Mouse (Mus musculus): Measurements from ENCODE around the gene Irx3. TPM values are rescaled to one million over a fixed set of nuclear protein-coding genes. Genes with fewer than 3 reads are reported as not detected.
A peak's percentile ranks its signal among the peaks of the same experiment; 100 is the strongest.

The Irx3 gene
- polyA plus RNA-seq, 1 experiment from 2014 or later: 19.3 TPM

GRCm38 (mm10) chr8:91818784-91819183 lies 16.9 kb upstream of the Irx3 start:
- Histone ChIP-seq H3K4me3 (no peak overlapping the region), H3K9me3 (no peaks in the 10 kb centered on the region), H3K36me3 (replicated peaks) (no peaks in the 10 kb centered on the region), H3K4me1 (peaks cover 43% of the 10 kb centered on the region), H3K27me3 (replicated peaks; ENCODE audit: low read depth, poor library complexity, severe bottlenecking) (peaks cover 71% of the 10 kb centered on the region), H3K27ac (replicated peaks) (no peak overlapping the region)
- DNase-seq (ENCODE audit: low spot score): peak; percentile 28
- 14% methylated on average over 3 of the region's 3 CpGs for WGBS

- no peaks in the 10 kb centered on the region for H3K36me3 ChIP-seq (replicated peaks)
- H3K4me1 ChIP-seq: peaks cover 16% of the 10 kb centered on the region
- H3K4me3 ChIP-seq: no peak overlapping the region
- 93% methylated on average over 4 of the region's 4 CpGs for WGBS
- H3K27me3 ChIP-seq (replicated peaks; ENCODE audit: low read depth, poor library complexity, severe bottlenecking): peaks cover 86% of the 10 kb centered on the region
- no peak for DNase-seq (ENCODE audit: low spot score)
- H3K27ac ChIP-seq (replicated peaks): no peak overlapping the region
- no peaks in the 10 kb centered on the region for H3K9me3 ChIP-seq
Observed at GRCm38 (mm10) chr8:91814106-91814505, 12.2 kb upstream of the Irx3 start.

- H3K27me3 ChIP-seq (replicated peaks; ENCODE audit: low read depth, poor library complexity, severe bottlenecking): peaks cover 99% of the 10 kb centered on the region
- no peaks in the 10 kb centered on the region for H3K9me3 ChIP-seq
- WGBS: 5% methylated on average over 12 of the region's 12 CpGs
- peak overlapping the region; percentile 79 for H3K27ac ChIP-seq (replicated peaks)
- DNase-seq (ENCODE audit: low spot score): peak; percentile 51
- H3K36me3 ChIP-seq (replicated peaks): no peaks in the 10 kb centered on the region
- H3K4me1 ChIP-seq: peaks cover 58% of the 10 kb centered on the region
- peak overlapping the region; percentile 82 for H3K4me3 ChIP-seq
Observed at GRCm38 (mm10) chr8:91806720-91807241, 4.9 kb upstream of the Irx3 start.

- peak overlapping the region; percentile 82 for H3K4me3 ChIP-seq
- peak overlapping the region; percentile 79 for H3K27ac ChIP-seq (replicated peaks)
- no peaks in the 10 kb centered on the region for H3K9me3 ChIP-seq
- under 1% methylated on average over 33 of the region's 33 CpGs for WGBS
- H3K27me3 ChIP-seq (replicated peaks; ENCODE audit: low read depth, poor library complexity, severe bottlenecking): peaks cover 99% of the 10 kb centered on the region
- peaks cover 63% of the 10 kb centered on the region for H3K4me1 ChIP-seq
- H3K36me3 ChIP-seq (replicated peaks): no peaks in the 10 kb centered on the region
- DNase-seq (ENCODE audit: low spot score): peak; percentile 58
Observed at GRCm38 (mm10) chr8:91806084-91806719, 4.3 kb upstream of the Irx3 start.

GRCm38 (mm10) chr8:91805254-91805671 lies 3.4 kb upstream of the Irx3 start:
- Histone ChIP-seq H3K36me3 (replicated peaks) (no peaks in the 10 kb centered on the region), H3K27ac (replicated peaks) (peak overlapping the region; percentile 79), H3K9me3 (no peaks in the 10 kb centered on the region), H3K27me3 (replicated peaks; ENCODE audit: low read depth, poor library complexity, severe bottlenecking) (peaks cover 100% of the 10 kb centered on the region), H3K4me3 (peak overlapping the region; percentile 82), H3K4me1 (peaks cover 73% of the 10 kb centered on the region)
- under 1% methylated on average over 32 of the region's 32 CpGs for WGBS
- DNase-seq (ENCODE audit: low spot score): peak; percentile 81

GRCm38 (mm10) chr8:91804403-91805253 lies 2.8 kb upstream of the Irx3 start:
- Histone ChIP-seq H3K27me3 (replicated peaks; ENCODE audit: low read depth, poor library complexity, severe bottlenecking) (peaks cover 100% of the 10 kb centered on the region), H3K4me1 (peaks cover 79% of the 10 kb centered on the region), H3K4me3 (peak overlapping the region; percentile 82), H3K9me3 (no peaks in the 10 kb centered on the region), H3K36me3 (replicated peaks) (peaks cover 3% of the 10 kb centered on the region), H3K27ac (replicated peaks) (peak overlapping the region; percentile 79)
- WGBS: 2% methylated on average over 36 of the region's 36 CpGs
- DNase-seq (ENCODE audit: low spot score): peak; percentile 72

- Histone ChIP-seq H3K36me3 (replicated peaks) (peaks cover 7% of the 10 kb centered on the region), H3K27me3 (replicated peaks; ENCODE audit: low read depth, poor library complexity, severe bottlenecking) (peaks cover 100% of the 10 kb centered on the region), H3K27ac (replicated peaks) (peak overlapping the region; percentile 60), H3K9me3 (no peaks in the 10 kb centered on the region), H3K4me1 (peaks cover 88% of the 10 kb centered on the region), H3K4me3 (peak overlapping the region; percentile 82)
- 5% methylated on average over 28 of the region's 28 CpGs for WGBS
- peak; percentile 67 for DNase-seq (ENCODE audit: low spot score)
Observed at GRCm38 (mm10) chr8:91803515-91804402, 1.9 kb upstream of the Irx3 start.

- H3K27ac ChIP-seq (replicated peaks): peak overlapping the region; percentile 94
- peaks cover 99% of the 10 kb centered on the region for H3K4me1 ChIP-seq
- no peaks in the 10 kb centered on the region for H3K9me3 ChIP-seq
- H3K27me3 ChIP-seq (replicated peaks; ENCODE audit: low read depth, poor library complexity, severe bottlenecking): peaks cover 100% of the 10 kb centered on the region
- WGBS: under 1% methylated on average over 29 of the region's 29 CpGs
- peak; percentile 42 for DNase-seq (ENCODE audit: low spot score)
- H3K36me3 ChIP-seq (replicated peaks): peaks cover 7% of the 10 kb centered on the region
- peak overlapping the region; percentile 82 for H3K4me3 ChIP-seq
Observed at GRCm38 (mm10) chr8:91802401-91803322, 795 bp upstream of the Irx3 start.

- under 1% methylated on average over 57 of the region's 57 CpGs for WGBS
- Histone ChIP-seq H3K4me3 (peak overlapping the region; percentile 82), H3K4me1 (peaks cover 96% of the 10 kb centered on the region), H3K36me3 (replicated peaks) (peaks cover 7% of the 10 kb centered on the region), H3K27ac (replicated peaks) (peak overlapping the region; percentile 94), H3K27me3 (replicated peaks; ENCODE audit: low read depth, poor library complexity, severe bottlenecking) (peaks cover 100% of the 10 kb centered on the region), H3K9me3 (no peaks in the 10 kb centered on the region)
- peak; percentile 91 for DNase-seq (ENCODE audit: low spot score)
Observed at GRCm38 (mm10) chr8:91801241-91801811, 541 bp downstream of the Irx3 start.

- H3K9me3 ChIP-seq: no peaks in the 10 kb centered on the region
- under 1% methylated on average over 64 of the region's 64 CpGs for WGBS
- peaks cover 100% of the 10 kb centered on the region for H3K27me3 ChIP-seq (replicated peaks; ENCODE audit: low read depth, poor library complexity, severe bottlenecking)
- H3K4me3 ChIP-seq: peak overlapping the region; percentile 82
- H3K27ac ChIP-seq (replicated peaks): peak overlapping the region; percentile 94
- no peak for DNase-seq (ENCODE audit: low spot score)
- peaks cover 90% of the 10 kb centered on the region for H3K4me1 ChIP-seq
- H3K36me3 ChIP-seq (replicated peaks): peaks cover 7% of the 10 kb centered on the region
Observed at GRCm38 (mm10) chr8:91800523-91801240, 1.2 kb downstream of the Irx3 start.
